Mouse (Mus musculus) left cerebral cortex, postnatal 36 days (tissue): ENCODE data around the gene Insrr. TPM values are rescaled to one million over a fixed set of nuclear protein-coding genes. Genes with fewer than 3 reads are reported as not detected.

Experiments
- total RNA-seq, 2 experiments: library from RNA; stranded (reverse); gene quantifications; 2 replicates each; pipeline ENCODE4 v1.2.3; 2021

Gene Insrr
- total RNA-seq, 2 experiments from 2014 or later, result 0.39 to 0.77 TPM

Other genes starting within 250 kb of the Insrr start
- gene Arhgef11, start 179.4 kb upstream of the Insrr start, total RNA-seq, result 10 to 100 TPM; 55.6 to 60.3 TPM
- gene Lrrc71, start 48.3 kb upstream of the Insrr start, total RNA-seq, result under 1 TPM in 1 of 2 experiments, not detected in 1; 0.49 TPM
- gene Ntrk1, start 1.8 kb upstream of the Insrr start, total RNA-seq, result under 1 TPM; 0.35 to 0.95 TPM
- gene Pear1, start 27.4 kb downstream of the Insrr start, total RNA-seq, result 1 to 10 TPM; 6.8 to 9.2 TPM
- gene Sh2d2a, start 49.8 kb downstream of the Insrr start, total RNA-seq, result not detected
- 10 to 100 TPM; 59.8 to 63.6 TPM for gene Prcc, start 88.7 kb downstream of the Insrr start, total RNA-seq
- 100 to 1,000 TPM; 150 to 153 TPM for gene Hdgf, start 109.4 kb downstream of the Insrr start, total RNA-seq
- gene Mrpl24, start 122.6 kb downstream of the Insrr start, total RNA-seq, result 10 to 100 TPM; 44.6 to 54.9 TPM
- 10 to 100 TPM; 12.9 to 14.3 TPM for gene Isg20l2, start 133.4 kb downstream of the Insrr start, total RNA-seq
- 10 to 100 TPM; 16.4 to 23.9 TPM for gene Rrnad1, start 133.8 kb downstream of the Insrr start, total RNA-seq
- 1 to 10 TPM; 3.4 to 6.0 TPM for gene Crabp2, start 151.7 kb downstream of the Insrr start, total RNA-seq
- gene Nes, start 174.1 kb downstream of the Insrr start, total RNA-seq, result 1 to 10 TPM; 4.6 to 6.2 TPM
- gene Bcan, start 203.3 kb downstream of the Insrr start, total RNA-seq, result 100 to 1,000 TPM; 251 to 278 TPM
- 10 to 100 TPM; 14.5 to 15.4 TPM for gene Hapln2, start 230.6 kb downstream of the Insrr start, total RNA-seq
- 10 to 100 TPM; 14.9 to 17.5 TPM for gene Gpatch4, start 246.2 kb downstream of the Insrr start, total RNA-seq